Mouse (Mus musculus) liver, embryonic 12.5 days (tissue): ENCODE results near the gene Mcm6. TPM values are rescaled to one million over a fixed set of nuclear protein-coding genes. Genes with fewer than 3 reads are reported as not detected.
"Not testable (repeated sequence)": the region's sequence is repeated elsewhere in the genome, so short reads cannot be mapped to it uniquely, and the experiment has no call there.

Experiments
- ATAC-seq: fragments of 200-750 bp; cut with Nextera tagmentation; 2 replicates; pipeline ENCODE4 v1.8.0; 2017; ENCODE audit warnings: moderate number of reproducible peaks, mild to moderate bottlenecking, moderate library complexity
- H3K27ac ChIP-seq: fragments of 300-500 bp; sonication (generic); 2 replicates; pipeline ENCODE4 v1.5.1; 2016; ENCODE audit warnings: mild to moderate bottlenecking
- H3K27me3 ChIP-seq: fragments of 300-500 bp; sonication (generic); replicated peaks from 2 replicates; pipeline ENCODE4 v1.6.1; 2016; ENCODE audit warnings: mild to moderate bottlenecking, moderate library complexity
- H3K36me3 ChIP-seq: fragments of 300-500 bp; sonication (generic); 2 replicates; pipeline ENCODE4 v1.6.1; 2016; ENCODE audit warnings: mild to moderate bottlenecking, moderate library complexity
- H3K4me1 ChIP-seq: fragments of 300-500 bp; sonication (generic); 2 replicates; pipeline ENCODE4 v1.6.1; 2016
- H3K4me2 ChIP-seq: fragments of 300-500 bp; sonication (generic); 2 replicates; pipeline ENCODE4 v1.6.1; 2016; ENCODE audit warnings: mild to moderate bottlenecking, moderate library complexity
- H3K4me3 ChIP-seq: fragments of 300-500 bp; sonication (generic); 2 replicates; pipeline ENCODE4 v1.5.1; 2016; ENCODE audit warnings: mild to moderate bottlenecking, moderate library complexity
- H3K9ac ChIP-seq: fragments of 300-500 bp; sonication (generic); 2 replicates; pipeline ENCODE4 v1.6.1; 2016; ENCODE audit warnings: mild to moderate bottlenecking, moderate library complexity
- H3K9me3 ChIP-seq: fragments of 300-500 bp; sonication (generic); replicated peaks from 2 replicates; pipeline ENCODE4 v1.6.1; 2016; ENCODE audit warnings: mild to moderate bottlenecking, moderate library complexity
- WGBS: fragments of 180-500 bp; shearing (Covaris S2); methylation state at CpG from one replicate; pipeline ENCODE4 v1.1.7; 2016; ENCODE audit not compliant: insufficient replicate concordance; 5-methylcytosine and 5-hydroxymethylcytosine counted together
- polyA plus RNA-seq: library from polyadenylated mRNA; unstranded; fragments of >200 nt; fragmentation: Nextera tagmentation; extraction: Ambion mirVana; gene quantifications from 2 replicates; pipeline ENCODE4 v1.2.1, GENCODE M21; 2016

The Mcm6 gene
- polyA plus RNA-seq, 1 experiment from 2014 or later: 343 TPM

DNA sequence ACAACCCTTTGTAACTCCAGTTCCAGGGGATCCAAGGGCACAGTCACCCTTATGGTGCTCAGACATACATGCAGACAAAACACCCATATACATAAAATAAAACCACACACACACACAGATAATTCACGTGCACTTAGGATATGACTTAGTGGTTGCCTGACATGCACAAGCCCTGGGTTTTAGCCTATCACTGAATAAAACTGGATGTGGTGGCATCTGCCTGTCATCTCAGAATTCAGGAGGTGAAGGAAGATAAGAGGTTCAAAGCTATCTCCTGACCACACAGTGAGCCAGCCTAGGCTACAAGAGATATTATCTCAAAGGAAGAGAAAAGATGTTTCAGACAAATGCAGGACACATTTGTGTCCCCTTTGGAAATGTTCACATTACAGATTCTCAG is 32.3 kb downstream of the Mcm6 start:
- 19% methylated on average over 1 of the region's 1 CpGs for WGBS
- peak; percentile 56 for ATAC-seq
- Histone ChIP-seq H3K9ac (no peak overlapping the region), H3K4me3 (no peak overlapping the region), H3K9me3 (no peaks in the 10 kb centered on the region), H3K36me3 (peaks cover 74% of the 10 kb centered on the region), H3K27ac (no peak overlapping the region), H3K27me3 (no peaks in the 10 kb centered on the region), H3K4me1 (peaks cover 29% of the 10 kb centered on the region), H3K4me2 (no peak overlapping the region)

- 84% methylated on average over 2 of the region's 2 CpGs for WGBS
- Histone ChIP-seq H3K9ac (no peak overlapping the region), H3K36me3 (peaks cover 50% of the 10 kb centered on the region), H3K4me3 (no peak overlapping the region), H3K4me2 (no peak overlapping the region), H3K27me3 (no peaks in the 10 kb centered on the region), H3K9me3 (no peaks in the 10 kb centered on the region), H3K27ac (no peak overlapping the region), H3K4me1 (peaks cover 29% of the 10 kb centered on the region)
- no peak for ATAC-seq
Measured at GRCm38 (mm10) chr1:128324776-128325175, 34.7 kb downstream of the Mcm6 start.

- H3K4me1 ChIP-seq: peaks cover 29% of the 10 kb centered on the region
- H3K27me3 ChIP-seq: no peaks in the 10 kb centered on the region
- H3K27ac ChIP-seq: 0 out of 2 replicates have a peak overlapping the region, but pooled peaks have one; percentile 15
- no peaks in the 10 kb centered on the region for H3K9me3 ChIP-seq
- ATAC-seq: peak; percentile 58
- H3K36me3 ChIP-seq: peaks cover 34% of the 10 kb centered on the region
- WGBS: 57% methylated on average over 8 of the region's 8 CpGs
- no peak overlapping the region for H3K9ac ChIP-seq
- H3K4me3 ChIP-seq: no peak overlapping the region
- H3K4me2 ChIP-seq: no peak overlapping the region
Measured at GRCm38 (mm10) chr1:128323026-128323643, 36.3 kb downstream of the Mcm6 start.

- WGBS: 84% methylated on average over 6 of the region's 6 CpGs
Measured at GRCm38 (mm10) chr1:128319266-128319665, 40.2 kb downstream of the Mcm6 start.

DNA sequence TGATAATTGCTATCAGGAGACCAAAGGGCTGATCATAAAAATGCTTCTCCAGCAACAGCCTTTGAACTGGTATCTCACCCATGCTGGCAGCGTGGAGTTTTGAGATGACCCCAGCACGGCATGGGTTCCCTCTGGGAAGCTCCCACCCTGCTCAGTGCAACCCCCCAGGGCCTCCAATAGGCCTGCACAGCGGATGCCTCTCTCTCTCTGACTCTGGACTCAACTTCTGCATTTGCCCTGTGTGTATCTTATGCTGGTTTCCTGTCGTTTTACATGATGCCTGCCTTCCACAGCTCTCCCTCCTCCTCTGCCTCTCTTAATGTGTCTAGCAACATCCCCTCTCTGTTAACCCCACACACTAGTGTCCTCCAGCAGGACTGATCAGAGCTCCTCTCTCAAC is 44.8 kb downstream of the Mcm6 start:
- no peak overlapping the region for H3K9ac ChIP-seq

More at GRCm38 (mm10) chr1:128319266-128319665, 40.2 kb downstream of the Mcm6 start:
- not testable (repeated sequence) for H3K4me3 ChIP-seq, H3K27me3 ChIP-seq, H3K36me3 ChIP-seq, H3K27ac ChIP-seq, H3K4me2 ChIP-seq, ATAC-seq, H3K9ac ChIP-seq, H3K9me3 ChIP-seq
- peaks cover 18% of the 10 kb centered on the region for H3K4me1 ChIP-seq

GRCm38 (mm10) chr1:128309043-128309442 is 50.4 kb downstream of the Mcm6 start:
- ATAC-seq: no peak
- Histone ChIP-seq H3K9ac (no peak overlapping the region), H3K36me3 (no peaks in the 10 kb centered on the region), H3K27ac (no peak overlapping the region), H3K4me3 (no peak overlapping the region), H3K4me1 (no peaks in the 10 kb centered on the region), H3K27me3 (no peaks in the 10 kb centered on the region), H3K9me3 (no peaks in the 10 kb centered on the region), H3K4me2 (no peak overlapping the region)
- WGBS: 57% methylated on average over 3 of the region's 3 CpGs

More for the DNA sequence above, 44.8 kb downstream of the Mcm6 start:
- ATAC-seq: no peak; the same call in 1 of the 2 replicates
- Histone ChIP-seq H3K27me3 (no peaks in the 10 kb centered on the region), H3K4me1 (no peaks in the 10 kb centered on the region), H3K36me3 (no peaks in the 10 kb centered on the region), H3K4me3 (no peak overlapping the region), H3K27ac (no peak overlapping the region), H3K4me2 (no peak overlapping the region), H3K9me3 (no peaks in the 10 kb centered on the region)
- WGBS: 14% methylated on average over 4 of the region's 4 CpGs

DNA sequence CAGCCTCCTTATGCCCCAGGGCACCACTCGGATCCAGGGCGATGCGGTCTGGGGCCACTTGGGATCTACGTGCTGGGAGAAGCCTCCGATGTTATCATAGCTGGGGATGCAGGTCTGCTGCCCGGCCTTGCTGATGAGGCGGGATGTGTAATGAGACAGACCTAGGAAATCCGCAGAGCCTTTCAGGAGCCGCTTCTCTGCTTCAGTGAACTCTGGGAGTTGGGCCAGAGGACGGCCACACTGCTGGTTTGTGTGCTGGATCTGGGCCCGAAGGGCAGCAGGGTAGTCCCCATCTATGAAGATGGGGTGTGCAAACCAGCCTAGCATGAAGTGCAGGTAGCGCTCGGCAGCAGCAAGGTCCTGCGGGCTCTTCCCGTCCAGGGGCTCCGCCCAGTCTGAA is 55.6 kb downstream of the Mcm6 start:
- no peaks in the 10 kb centered on the region for H3K36me3 ChIP-seq
- no peak overlapping the region for H3K4me3 ChIP-seq
- ATAC-seq: no peak
- no peaks in the 10 kb centered on the region for H3K4me1 ChIP-seq
- H3K27me3 ChIP-seq: no peaks in the 10 kb centered on the region
- 86% methylated on average over 16 of the region's 16 CpGs for WGBS
- H3K9ac ChIP-seq: no peak overlapping the region
- H3K27ac ChIP-seq: no peak overlapping the region
- no peaks in the 10 kb centered on the region for H3K9me3 ChIP-seq
- H3K4me2 ChIP-seq: no peak overlapping the region

GRCm38 (mm10) chr1:128295717-128296528 is 63.5 kb downstream of the Mcm6 start:
- Histone ChIP-seq H3K4me2 (no peak overlapping the region), H3K4me1 (no peaks in the 10 kb centered on the region), H3K9me3 (no peaks in the 10 kb centered on the region), H3K4me3 (no peak overlapping the region), H3K27ac (no peak overlapping the region), H3K9ac (no peak overlapping the region), H3K36me3 (no peaks in the 10 kb centered on the region), H3K27me3 (no peaks in the 10 kb centered on the region)
- 74% methylated on average over 5 of the region's 5 CpGs for WGBS
- ATAC-seq: no peak

- no peak for ATAC-seq
- H3K27me3 ChIP-seq: no peaks in the 10 kb centered on the region
- H3K27ac ChIP-seq: no peak overlapping the region
- no peaks in the 10 kb centered on the region for H3K9me3 ChIP-seq
- H3K4me1 ChIP-seq: no peaks in the 10 kb centered on the region
- H3K36me3 ChIP-seq: no peaks in the 10 kb centered on the region
- 69% methylated on average over 8 of the region's 8 CpGs for WGBS
- no peak overlapping the region for H3K4me3 ChIP-seq
- no peak overlapping the region for H3K9ac ChIP-seq
- no peak overlapping the region for H3K4me2 ChIP-seq
Measured at GRCm38 (mm10) chr1:128295296-128295695, 64.2 kb downstream of the Mcm6 start.

GRCm38 (mm10) chr1:128293524-128293923 is 65.9 kb downstream of the Mcm6 start:
- no peak for ATAC-seq
- WGBS: 74% methylated on average over 12 of the region's 12 CpGs
- Histone ChIP-seq H3K4me3 (no peak overlapping the region), H3K36me3 (no peaks in the 10 kb centered on the region), H3K9ac (no peak overlapping the region), H3K27ac (no peak overlapping the region), H3K4me2 (no peak overlapping the region), H3K4me1 (no peaks in the 10 kb centered on the region), H3K9me3 (no peaks in the 10 kb centered on the region), H3K27me3 (no peaks in the 10 kb centered on the region)

GRCm38 (mm10) chr1:128290295-128290694 is 69.2 kb downstream of the Mcm6 start:
- Histone ChIP-seq H3K9me3 (no peaks in the 10 kb centered on the region), H3K27ac (no peak overlapping the region), H3K36me3 (no peaks in the 10 kb centered on the region), H3K4me3 (no peak overlapping the region), H3K4me1 (no peaks in the 10 kb centered on the region), H3K9ac (no peak overlapping the region), H3K4me2 (no peak overlapping the region), H3K27me3 (no peaks in the 10 kb centered on the region)
- ATAC-seq: no peak
- 82% methylated on average over 5 of the region's 5 CpGs for WGBS

- ATAC-seq: no peak
- Histone ChIP-seq H3K9me3 (no peaks in the 10 kb centered on the region), H3K36me3 (peaks cover 11% of the 10 kb centered on the region), H3K4me3 (no peak overlapping the region), H3K4me2 (no peak overlapping the region), H3K9ac (no peak overlapping the region), H3K27ac (no peak overlapping the region), H3K4me1 (no peaks in the 10 kb centered on the region), H3K27me3 (no peaks in the 10 kb centered on the region)
- WGBS: 78% methylated on average over 9 of the region's 9 CpGs
Measured at GRCm38 (mm10) chr1:128285136-128285535, 74.3 kb downstream of the Mcm6 start.
